Mouse (Mus musculus): ENCODE results near the gene Cfdp1.

DNA sequence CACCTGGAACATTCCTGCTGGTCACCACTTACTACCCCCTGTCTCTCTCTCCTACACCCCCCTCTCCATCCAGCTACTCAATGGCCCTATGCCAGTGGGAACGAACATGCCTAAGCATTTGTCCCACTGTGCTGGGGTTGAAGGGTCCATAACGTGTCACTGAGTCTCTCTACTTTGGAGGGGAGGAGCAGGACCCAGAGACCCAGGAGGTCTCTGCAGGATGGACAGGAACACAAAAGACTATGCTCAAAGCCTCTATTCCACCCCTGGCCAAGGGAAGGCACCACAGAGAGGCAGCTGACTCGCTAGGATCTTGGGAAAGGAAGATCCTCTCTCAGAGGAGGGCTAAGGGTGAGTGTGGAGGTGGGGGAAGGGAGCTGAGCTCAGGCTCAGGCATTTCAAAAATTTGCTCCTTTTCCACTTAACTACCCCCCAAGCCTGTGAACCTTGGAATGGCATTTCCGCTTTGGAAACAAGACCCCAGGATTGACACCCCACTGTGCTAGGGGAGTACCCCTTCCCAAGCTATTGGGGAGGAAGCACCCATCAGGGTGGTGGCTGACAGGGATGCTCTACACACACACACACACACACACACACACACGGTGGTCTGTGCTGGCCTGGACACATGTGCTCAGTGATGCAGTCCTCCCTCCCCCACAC lies 120.4 kb downstream of the Cfdp1 start:
- TF ChIP-seq CTCF (IDR thresholded peaks at IDR 0.05; ENCODE audit: low read depth, low read length) (no peak), POLR2A (IDR thresholded peaks at IDR 0.05; ENCODE audit: borderline replicate concordance, low read depth, low read length) (no peak)

Measured in bone marrow macrophage, adult 2 months (primary cell).